Mouse (Mus musculus): Measurements from ENCODE around the gene Depdc7.

The Depdc7 gene

DNA sequence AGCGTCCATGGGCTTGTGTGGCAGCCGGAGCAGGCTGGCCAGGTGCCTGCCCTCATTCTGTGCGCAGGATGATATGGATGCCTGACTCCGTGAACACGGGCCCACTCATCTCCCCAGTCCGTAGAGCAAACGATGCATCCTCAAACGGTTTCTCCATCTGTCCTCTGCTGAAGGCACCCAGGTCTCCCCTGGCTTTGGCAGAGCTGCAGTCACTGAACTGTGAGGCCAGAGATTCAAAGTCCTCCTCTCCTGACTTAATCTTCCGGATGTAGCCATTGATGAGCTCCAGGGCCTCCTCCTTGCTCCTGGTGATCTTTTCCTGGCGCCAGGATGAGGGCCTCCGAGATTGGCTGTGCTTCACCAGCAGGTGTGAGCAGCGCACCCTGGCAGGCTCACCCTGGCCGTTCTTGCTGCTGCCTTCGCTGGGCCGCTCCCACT lies 28.4 kb downstream of the Depdc7 start:
- no peak for DNase-seq

DNA sequence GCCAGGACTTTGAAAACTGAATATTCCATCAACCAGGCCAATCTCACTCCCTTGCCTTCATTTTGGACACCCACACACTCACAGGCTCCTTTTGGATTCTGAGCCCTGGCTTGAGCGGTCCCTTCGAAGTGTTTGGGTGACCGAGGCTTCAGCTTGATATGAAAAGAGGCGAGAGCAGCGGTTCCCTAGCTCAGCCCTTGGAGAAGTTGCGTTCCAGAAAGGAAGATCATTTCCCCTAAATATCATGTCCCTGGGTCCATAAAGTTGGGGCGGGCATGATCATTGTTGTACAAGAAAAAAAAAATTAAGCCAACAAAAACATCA lies 30.2 kb downstream of the Depdc7 start:
- DNase-seq = no peak

DNA sequence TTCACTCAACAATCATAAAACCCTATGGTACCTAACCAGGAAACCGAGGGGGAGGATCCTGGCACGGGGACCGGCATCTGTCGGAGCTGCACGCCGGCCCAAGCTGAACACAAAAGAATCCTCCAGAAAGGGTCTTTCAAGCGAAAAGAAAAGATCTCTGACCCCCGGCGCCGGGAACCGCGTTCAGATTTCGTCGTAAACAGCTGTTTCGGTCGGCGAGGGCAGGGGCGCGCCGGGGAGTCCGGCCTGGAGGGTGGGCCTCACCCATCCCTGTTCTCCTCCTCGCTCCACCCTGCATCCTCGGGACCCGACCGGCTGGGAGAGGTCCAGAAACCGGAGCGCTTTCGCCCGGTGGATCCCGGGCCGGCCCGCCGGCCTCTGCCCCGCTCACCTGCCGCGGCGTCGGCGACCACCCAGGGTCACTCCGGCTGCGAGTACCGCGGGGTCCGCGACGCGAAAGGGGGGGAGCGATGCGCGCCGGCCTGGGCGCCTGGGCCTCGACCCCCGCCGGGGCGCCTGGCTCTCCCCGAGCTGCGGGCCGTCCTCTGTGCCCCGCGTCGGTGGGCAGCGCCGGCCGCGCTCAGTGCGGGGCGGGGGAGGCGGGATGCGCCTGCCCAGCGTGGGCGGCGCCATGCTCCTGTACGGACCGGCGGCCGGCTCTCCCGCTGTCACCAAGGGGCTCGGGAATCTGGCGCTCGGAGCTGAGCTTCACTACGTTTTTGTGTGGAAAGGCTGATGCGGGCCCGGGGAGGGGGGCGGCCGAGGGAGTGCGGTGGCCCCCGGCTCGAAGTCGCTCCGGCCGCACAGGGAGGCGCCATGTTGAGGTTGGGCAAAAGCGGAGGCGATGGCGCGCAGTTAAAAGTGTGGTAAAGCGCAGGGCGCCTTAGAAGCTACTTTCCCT lies 30.8 kb downstream of the Depdc7 start, which contains the start of gene Tcp11l1:
TSS of gene Tcp11l1 (minus strand) at position 585 of the 901 bp plus-strand sequence.
- DNase-seq = peak; percentile 63

DNA sequence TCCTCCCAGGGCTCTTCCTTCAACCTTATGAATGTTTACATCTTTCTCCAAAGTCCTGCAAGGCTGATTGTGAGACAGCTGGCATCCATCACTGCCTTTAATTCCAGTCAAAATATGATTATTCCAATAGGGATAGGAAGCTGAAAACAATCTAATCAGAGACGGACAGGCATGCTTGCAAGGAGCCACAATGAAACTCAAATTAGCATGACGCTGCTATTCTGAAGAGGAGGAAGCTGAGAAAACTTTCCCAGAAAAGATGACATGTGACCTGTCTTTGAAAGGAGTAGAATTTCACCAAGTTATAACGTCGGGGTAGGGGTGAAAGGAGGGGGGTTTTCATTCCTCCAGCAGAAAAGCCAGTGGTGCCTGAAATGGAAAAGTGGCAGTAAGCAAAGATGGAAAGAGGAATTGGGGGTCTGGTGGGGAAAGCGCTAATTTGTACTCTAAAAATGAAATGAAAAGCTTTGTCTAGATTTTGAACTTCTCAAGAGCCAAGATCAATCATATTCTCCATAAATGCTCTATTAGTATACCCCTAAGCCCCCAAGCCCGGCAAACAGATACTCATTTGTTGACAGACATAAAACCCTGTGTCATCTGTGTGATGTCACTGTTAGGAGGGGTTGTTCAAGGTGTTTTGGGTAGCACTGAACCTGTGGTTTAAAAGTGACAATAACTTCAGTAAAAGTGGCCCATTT lies 31.9 kb downstream of the Depdc7 start:
- no peak for DNase-seq

DNA sequence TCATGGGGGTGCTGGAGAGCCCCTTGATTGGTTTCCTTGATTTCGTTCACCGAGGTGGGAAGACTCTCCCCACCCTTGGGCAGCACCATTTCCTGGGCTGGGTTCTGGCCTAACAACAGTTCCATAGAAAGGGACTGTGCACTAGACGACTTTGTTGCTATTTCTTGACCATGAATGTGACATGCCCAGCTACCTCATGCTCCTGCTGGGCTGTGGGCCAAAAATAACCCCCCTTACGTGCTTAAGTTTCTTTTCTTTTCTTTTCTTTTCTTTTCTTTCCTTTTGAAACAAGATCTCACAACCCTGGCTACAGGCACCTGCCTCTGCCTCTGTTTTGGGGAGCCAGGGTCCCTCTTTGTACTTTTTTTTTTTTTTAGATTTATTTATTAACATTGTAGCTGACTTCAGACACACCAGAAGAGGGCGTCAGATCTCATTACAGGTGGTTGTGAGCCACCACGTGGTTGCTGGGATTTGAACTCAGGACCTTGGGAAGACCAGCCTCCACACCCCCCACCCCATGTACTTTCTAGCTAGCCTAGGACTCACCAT lies 32.8 kb downstream of the Depdc7 start:
- no peak for DNase-seq

DNA sequence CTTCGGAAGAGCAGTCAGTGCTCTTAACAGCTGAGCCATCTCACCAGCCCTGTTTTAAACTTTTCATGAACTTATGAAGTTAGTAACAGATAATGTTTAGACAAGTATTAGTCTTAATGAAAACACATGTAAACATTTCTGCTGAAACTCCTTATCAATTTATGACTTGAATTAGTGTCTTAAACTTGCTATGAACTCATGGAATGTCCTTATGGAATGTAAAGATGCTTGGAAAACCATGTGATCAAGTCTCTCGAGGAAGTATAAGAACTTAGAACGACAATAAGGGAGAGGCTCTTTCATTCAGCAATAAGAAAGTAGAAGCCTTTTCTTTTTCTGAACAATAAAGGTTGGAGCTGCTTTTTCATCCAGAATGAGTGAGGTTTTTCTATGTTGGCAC lies 38.3 kb downstream of the Depdc7 start:
- no peak for DNase-seq

DNA sequence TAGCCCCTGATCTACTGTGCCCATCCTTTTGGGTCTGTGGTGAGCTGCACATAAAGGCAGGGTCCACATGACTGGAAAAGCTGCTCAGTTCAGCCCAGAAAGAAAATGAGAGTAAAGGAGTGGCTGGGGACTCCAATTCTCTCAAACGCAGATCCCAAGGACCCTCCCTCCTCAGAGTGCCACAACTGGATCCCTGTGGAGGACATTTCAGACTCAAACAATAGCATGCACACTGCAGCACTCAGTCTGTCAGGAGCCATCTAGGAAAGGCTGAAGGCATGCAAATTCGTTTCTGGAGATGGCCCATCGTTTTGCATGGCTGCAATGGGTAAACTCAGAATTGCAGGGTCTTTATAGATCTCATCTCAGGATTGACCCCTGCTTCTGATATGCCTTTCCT lies 39.5 kb downstream of the Depdc7 start:
- DNase-seq = no peak

DNA sequence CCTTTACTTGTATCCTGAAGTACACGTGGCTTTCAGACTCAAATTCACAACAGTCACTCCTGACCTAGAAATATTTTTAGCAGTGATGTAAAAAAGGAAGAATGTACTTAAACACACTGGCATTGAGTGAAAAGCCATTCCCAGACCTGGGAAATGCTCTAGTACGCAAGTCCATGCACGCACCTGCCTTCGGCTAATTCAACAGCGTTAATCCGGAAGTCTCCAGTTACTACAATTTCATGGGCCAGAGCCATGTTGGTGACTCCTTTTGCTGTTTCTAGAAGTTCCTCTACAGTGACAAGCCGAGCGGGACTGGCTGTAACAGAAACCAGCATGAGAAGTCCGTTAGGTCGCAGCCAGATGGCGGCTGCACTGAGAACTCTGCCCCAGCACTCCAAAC lies 43.0 kb downstream of the Depdc7 start:
- no peak for DNase-seq

DNA sequence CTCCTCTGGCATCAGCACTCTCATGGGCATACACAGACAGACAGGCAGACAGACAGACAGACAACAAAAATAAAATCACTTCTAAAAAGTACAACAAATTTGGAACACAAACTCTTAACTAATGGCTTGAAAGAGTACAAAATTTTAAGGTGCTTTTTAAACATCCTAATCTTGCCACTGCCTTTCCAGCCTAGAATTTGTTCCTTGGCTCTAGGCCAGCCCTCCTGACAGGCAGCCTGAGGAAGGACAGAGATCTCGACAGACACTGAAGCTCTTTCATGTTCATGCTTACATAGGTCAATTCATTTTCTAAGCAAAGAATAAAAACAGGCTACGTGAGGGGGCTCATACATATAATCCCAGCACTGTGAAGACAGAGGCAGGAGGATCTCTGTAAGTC lies 50.1 kb downstream of the Depdc7 start:
- DNase-seq = no peak

DNA sequence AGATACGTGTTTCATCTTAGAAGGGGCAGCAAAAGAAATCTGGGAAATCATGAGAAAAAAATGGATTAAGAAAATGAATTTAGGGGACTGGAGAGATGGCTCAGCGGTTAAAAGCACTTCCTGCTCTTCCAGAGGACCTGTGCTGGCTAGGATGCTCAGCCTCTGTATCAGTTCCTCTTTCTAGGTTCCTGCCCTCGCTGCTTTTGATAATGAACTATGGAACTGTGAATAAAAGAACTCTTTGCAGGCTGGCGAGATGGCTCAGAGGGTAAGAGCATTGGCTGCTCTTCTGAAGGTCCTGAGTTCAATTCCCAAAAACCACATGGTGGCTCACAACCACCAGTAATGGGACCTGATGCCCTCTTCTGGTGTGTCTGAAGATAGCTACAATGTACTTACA lies 52.0 kb downstream of the Depdc7 start:
- DNase-seq = no peak

DNA sequence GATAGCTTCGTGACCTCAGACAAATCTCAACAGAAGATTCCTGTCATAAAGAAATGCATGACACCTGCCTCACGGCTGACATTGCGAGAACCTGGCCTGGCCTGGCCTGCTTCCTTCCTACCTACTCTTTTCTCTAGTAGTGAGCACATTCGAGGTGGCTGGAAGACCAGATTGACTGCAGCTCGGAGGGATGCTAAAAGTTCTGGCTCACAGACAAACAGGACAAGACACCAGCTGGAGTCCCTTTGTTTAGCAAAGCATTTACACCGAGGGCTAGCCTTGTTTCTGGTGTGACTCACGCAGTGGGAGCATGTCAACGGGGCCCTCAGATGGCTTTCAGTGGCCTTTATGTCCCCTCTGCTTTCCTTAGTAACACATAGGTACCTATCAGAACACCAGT lies 54.0 kb downstream of the Depdc7 start:
- no peak for DNase-seq

DNA sequence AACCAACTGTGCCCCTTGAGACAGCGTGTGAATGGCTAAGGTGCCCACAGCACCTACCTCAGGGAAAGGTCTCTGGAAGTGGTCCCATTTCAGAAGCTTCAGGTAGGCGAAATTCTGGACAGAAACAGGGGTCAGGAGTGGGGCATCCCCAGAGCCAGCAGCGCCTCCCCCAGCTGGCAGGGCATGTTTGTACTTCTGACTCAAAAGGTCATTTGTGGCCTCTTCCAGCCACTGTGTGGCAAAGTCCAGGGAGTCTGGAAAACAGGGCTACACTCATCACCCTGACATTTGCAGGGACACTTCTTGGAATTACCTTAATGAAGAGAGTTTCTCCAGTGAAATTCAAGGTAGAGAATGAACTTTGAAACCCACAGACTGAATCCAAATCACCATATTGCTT lies 54.4 kb downstream of the Depdc7 start:
- no peak for DNase-seq

DNA sequence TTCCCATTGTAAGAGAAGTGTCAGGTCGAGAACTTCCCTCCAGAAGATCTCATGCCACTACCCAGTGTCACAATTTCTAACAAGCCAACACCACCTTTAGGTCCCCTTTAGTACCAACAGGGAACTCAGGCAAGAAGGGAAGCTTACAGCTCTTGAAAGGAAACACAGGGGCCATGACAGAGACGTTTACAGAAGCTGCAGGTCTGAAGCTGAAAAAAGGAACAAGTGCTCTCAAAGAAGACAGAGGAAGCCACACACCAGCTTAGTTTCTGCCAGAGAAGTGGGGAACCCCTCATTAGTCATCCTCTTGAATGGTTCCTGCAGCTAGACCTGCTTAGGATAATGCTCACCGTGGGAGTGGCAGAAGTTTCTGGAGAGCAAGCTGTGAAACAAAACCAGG lies 55.4 kb downstream of the Depdc7 start:
- peak; percentile 38 for DNase-seq

DNA sequence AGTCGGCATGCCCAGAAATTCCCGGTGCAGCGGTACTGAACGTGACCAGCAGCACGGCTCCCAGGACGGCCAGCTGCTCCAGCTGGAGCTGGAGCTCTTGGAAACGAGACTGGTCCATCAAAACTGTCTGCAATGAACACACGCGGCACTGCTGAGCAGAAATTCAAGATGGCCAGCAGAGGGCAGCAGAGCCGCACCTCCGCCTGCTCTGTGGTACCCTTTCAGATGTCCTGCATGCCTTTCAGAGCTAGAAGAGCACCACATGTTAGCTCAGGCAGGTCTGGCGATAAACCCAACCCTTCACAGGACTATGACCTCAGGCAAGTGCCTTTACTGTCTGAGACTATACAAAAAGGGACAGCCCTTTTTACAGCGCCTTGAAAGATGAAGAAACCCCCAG lies 57.3 kb downstream of the Depdc7 start:
- DNase-seq = peak; percentile 65

DNA sequence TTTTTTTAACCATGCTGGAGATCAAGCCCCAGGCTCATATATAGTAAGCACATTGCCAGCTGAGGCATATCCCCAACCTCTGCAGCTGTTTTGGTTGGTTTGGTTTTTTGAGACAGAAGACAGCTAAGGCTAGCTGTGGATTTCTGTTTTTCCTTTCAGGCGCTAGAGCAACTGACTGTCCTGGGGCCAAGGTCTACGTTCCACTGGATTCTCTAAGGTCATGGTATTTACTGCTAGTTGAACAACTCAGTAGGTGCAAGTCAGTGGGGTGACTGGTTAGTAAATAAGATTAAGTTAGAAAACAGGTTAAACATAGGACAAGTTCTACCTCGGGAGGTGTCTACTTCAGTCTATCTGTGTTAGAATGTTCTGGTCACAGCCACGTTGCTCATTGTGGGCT lies 57.9 kb downstream of the Depdc7 start:
- no peak for DNase-seq

DNA sequence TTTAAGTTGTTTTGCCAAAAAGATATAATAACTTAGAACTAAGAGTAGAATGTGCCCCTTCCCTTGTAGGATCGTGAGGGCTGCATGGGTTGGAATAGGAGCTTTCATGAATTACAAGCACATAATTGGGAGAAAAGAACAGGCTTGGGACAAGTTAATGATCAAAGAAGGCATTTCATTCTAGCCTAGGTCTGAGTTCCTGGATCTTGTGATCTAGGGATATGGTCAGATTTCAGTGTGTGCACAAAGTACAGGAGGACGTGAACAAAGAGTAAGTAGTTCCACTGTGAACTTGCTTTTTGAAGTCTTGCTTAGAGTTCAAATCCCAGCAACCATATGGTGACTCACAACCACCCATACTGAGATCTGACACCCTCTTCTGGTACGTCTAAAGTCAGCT lies 65.4 kb downstream of the Depdc7 start:
- DNase-seq = no peak

Measured in layer of hippocampus, adult 9-11 months (tissue).